Mouse (Mus musculus) 416B (cell line): Measurements from ENCODE around the gene Gm16427.
"Not testable (repeated sequence)": the region's sequence is repeated elsewhere in the genome, so short reads cannot be mapped to it uniquely, and the experiment has no call there.

Experiments used
- DNase-seq: peaks from one replicate; pipeline ENCODE4 v3.0.0; 2011; ENCODE audit warnings: low read depth

Gene Gm16427

DNA sequence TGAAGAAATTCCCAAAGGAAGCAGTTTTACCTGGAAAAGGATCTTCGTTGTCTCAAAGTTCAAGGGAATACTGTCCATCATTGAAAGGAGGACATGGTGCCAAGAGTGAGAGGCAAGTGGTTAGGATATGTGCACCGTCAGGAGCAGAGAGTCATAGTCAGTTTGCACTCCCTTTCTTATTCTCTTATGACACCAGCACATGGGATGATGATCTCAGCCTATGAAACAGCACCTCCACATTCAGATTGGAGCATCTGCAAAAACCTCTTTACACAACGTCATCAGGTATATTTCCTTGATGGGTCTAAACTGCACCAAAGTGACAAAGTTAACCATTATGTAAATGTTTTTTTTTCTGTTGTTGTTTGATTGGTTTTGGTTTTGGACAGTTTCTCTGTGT, at the start of gene Gm16427:
Gene Gm16427, minus strand, starts transcription at position 101 of the 400 bp plus-strand sequence.
- DNase-seq, result not testable (repeated sequence)
